ENCODE assay signal across 8 mouse cellular contexts in genomic region chr17:35835424-35836140, GRCm38 (mm10). TPM values are rescaled to one million over a fixed set of nuclear protein-coding genes. Genes with fewer than 3 reads are reported as not detected.
DNase-seq lines count a peak whose midpoint lies in the region; ATAC-seq lines count a peak whose summit lies in the region.

No protein-coding gene starts in this region.

- peaks cover 39% of the 10 kb centered on the region for H3K36me3 ChIP-seq in hindbrain, embryonic 15.5 days
- peaks cover 43% of the 10 kb centered on the region for H3K36me3 ChIP-seq in macrophage (ENCODE audit: inconsistent target)

- H3K27ac ChIP-seq in hindbrain, embryonic 15.5 days (replicated peaks) = 0 out of 2 replicates have a peak overlapping the region, but pooled peaks have one; percentile 23
- no peak overlapping the region for H3K27ac ChIP-seq in macrophage

- peak; percentile 49 for DNase-seq in left cerebral cortex, postnatal 36 days (ENCODE audit: low spot score in 2 of 2)
- DNase-seq in left cerebral cortex, adult 8-10 months (ENCODE audit: low spot score in 2 of 2) = no peak
- peak; percentile 47 to 57 for DNase-seq in cerebellum, postnatal 25 days
- DNase-seq in yolk sac, embryonic 10.5 days (ENCODE audit: low spot score) = no peak
- no peak for DNase-seq in frontal cortex, postnatal 14 days (ENCODE audit: low spot score in 2 of 2)

- peak overlapping the region; percentile 96; the same call in 1 of the 2 replicates for H3K9ac ChIP-seq in hindbrain, embryonic 15.5 days

- intact Hi-C loops in left cerebral cortex, postnatal 36 days (cut with DNase I) = loop anchor here (2.0 to 5.0 kb wide), 2 partner anchors 37 to 82 kb away; partner anchors contain the start of genes Mrps18b and Ppp1r10

- H3K4me2 ChIP-seq in hindbrain, embryonic 15.5 days = peak overlapping the region; percentile 77

- WGBS in hindbrain, embryonic 15.5 days = 71% methylated on average over 26 of the region's 26 CpGs
- 84% methylated on average over 24 of the region's 26 CpGs for WGBS in macrophage (ENCODE audit: missing documents)

- no peaks in the 10 kb centered on the region for H3K27me3 ChIP-seq in hindbrain, embryonic 15.5 days

- peak overlapping the region; percentile 84 for H3K4me3 ChIP-seq in hindbrain, embryonic 15.5 days
- H3K4me3 ChIP-seq in macrophage (ENCODE audit: inconsistent target) = peak overlapping the region; percentile 98; the same call in 1 of the 2 replicates

- peaks cover 54% of the 10 kb centered on the region for H3K4me1 ChIP-seq in hindbrain, embryonic 15.5 days (replicated peaks)

- H3K79me2 ChIP-seq in macrophage (ENCODE audit: inconsistent target) = peaks cover 49% of the 10 kb centered on the region

- ATAC-seq in hindbrain, embryonic 15.5 days (ENCODE audit: low FRiP score, low read depth) = no peak
- ATAC-seq in activated CD4-positive, CD25-positive, alpha-beta regulatory T cell, adult 4 months = no peak

- H3K9me3 ChIP-seq in hindbrain, embryonic 15.5 days = no peaks in the 10 kb centered on the region

RNA-seq across cellular contexts. Expression of gene Tubb5, which starts 2.5 kb away (rescaled TPM):
- total RNA-seq in left cerebral cortex, postnatal 36 days (2021) = 100 to 1,000 TPM; 441 to 478 TPM
- 100 to 1,000 TPM; 430 to 459 (median 451) TPM for total RNA-seq in left cerebral cortex, adult 8-10 months (2022)
- polyA plus RNA-seq in hindbrain, embryonic 15.5 days (2015; fragmentation: Nextera tagmentation; extraction: Ambion mirVana) = 1,681 and 1,706 TPM in 2 replicates
- total RNA-seq in macrophage (2018; cell fraction: chromatin; rRNA removed) = 100 to 1,000 TPM in 2 of 26 experiments, 10 to 100 TPM in 21, 1 to 10 TPM in 3; 6.5 to 144 (median 36.4) TPM
- 100 to 1,000 TPM; 196 to 602 (median 339) TPM for total RNA-seq in macrophage (2018; cell fraction: cytosol; rRNA removed)
- 100 to 1,000 TPM in 17 of 26 experiments, 10 to 100 TPM in 9; 35.0 to 372 (median 132) TPM for total RNA-seq in macrophage (2018; cell fraction: nucleus; rRNA removed)
- 187 to 603 TPM (median 205 TPM) in 3 replicates for polyA plus RNA-seq in macrophage (2018)
- polyA plus RNA-seq in activated CD4-positive, CD25-positive, alpha-beta regulatory T cell, adult 4 months (2017; shearing (Covaris generic)) = 100 to 1,000 TPM; 410 to 652 TPM

RNA-seq across cellular contexts. Expression of gene Mdc1, which starts 5.7 kb away (rescaled TPM):
- total RNA-seq in left cerebral cortex, postnatal 36 days (2021) = 10 to 100 TPM; 16.5 to 16.9 TPM
- 10 to 100 TPM; 13.8 to 21.2 (median 18.2) TPM for total RNA-seq in left cerebral cortex, adult 8-10 months (2022)
- 10.0 and 10.5 TPM in 2 replicates for polyA plus RNA-seq in hindbrain, embryonic 15.5 days (2015; fragmentation: Nextera tagmentation; extraction: Ambion mirVana)
- total RNA-seq in macrophage (2018; cell fraction: chromatin; rRNA removed) = 10 to 100 TPM in 23 of 26 experiments, 1 to 10 TPM in 3; 7.4 to 51.1 (median 30.4) TPM
- 10 to 100 TPM; 10.2 to 24.5 (median 18.6) TPM for total RNA-seq in macrophage (2018; cell fraction: cytosol; rRNA removed)
- 10 to 100 TPM in 23 of 26 experiments, 1 to 10 TPM in 3; 9.1 to 73.1 (median 23.0) TPM for total RNA-seq in macrophage (2018; cell fraction: nucleus; rRNA removed)
- 12.5 to 32.8 TPM (median 22.9 TPM) in 3 replicates for polyA plus RNA-seq in macrophage (2018)
- 1 to 10 TPM; 4.1 to 6.4 TPM for polyA plus RNA-seq in activated CD4-positive, CD25-positive, alpha-beta regulatory T cell, adult 4 months (2017; shearing (Covaris generic))

RNA-seq across cellular contexts. Expression of gene Flot1, which starts 12.6 kb away (rescaled TPM):
- total RNA-seq in left cerebral cortex, postnatal 36 days (2021) = 100 to 1,000 TPM; 146 to 149 TPM
- 100 to 1,000 TPM; 118 to 151 (median 137) TPM for total RNA-seq in left cerebral cortex, adult 8-10 months (2022)
- 111 and 116 TPM in 2 replicates for polyA plus RNA-seq in hindbrain, embryonic 15.5 days (2015; fragmentation: Nextera tagmentation; extraction: Ambion mirVana)
- total RNA-seq in macrophage (2018; cell fraction: chromatin; rRNA removed) = 100 to 1,000 TPM in 13 of 26 experiments, 10 to 100 TPM in 13; 29.5 to 202 (median 99.7) TPM
- 10 to 100 TPM; 38.5 to 62.3 (median 49.4) TPM for total RNA-seq in macrophage (2018; cell fraction: cytosol; rRNA removed)
- 100 to 1,000 TPM in 2 of 26 experiments, 10 to 100 TPM in 24; 20.3 to 134 (median 61.4) TPM for total RNA-seq in macrophage (2018; cell fraction: nucleus; rRNA removed)
- polyA plus RNA-seq in macrophage (2018) = 42.9 to 64.8 TPM (median 56.1 TPM) in 3 replicates
- polyA plus RNA-seq in activated CD4-positive, CD25-positive, alpha-beta regulatory T cell, adult 4 months (2017; shearing (Covaris generic)) = 10 to 100 TPM; 19.9 to 22.9 TPM

RNA-seq across cellular contexts. Expression of gene Ier3, which starts 14.1 kb away (rescaled TPM):
- 10 to 100 TPM; 10.6 to 13.6 TPM for total RNA-seq in left cerebral cortex, postnatal 36 days (2021)
- total RNA-seq in left cerebral cortex, adult 8-10 months (2022) = 10 to 100 TPM; 11.1 to 17.3 (median 15.2) TPM
- polyA plus RNA-seq in hindbrain, embryonic 15.5 days (2015; fragmentation: Nextera tagmentation; extraction: Ambion mirVana) = 12.7 and 16.3 TPM in 2 replicates
- 100 to 1,000 TPM in 10 of 26 experiments, 10 to 100 TPM in 16; 31.1 to 248 (median 85.2) TPM for total RNA-seq in macrophage (2018; cell fraction: chromatin; rRNA removed)
- 1,000 to 10,000 TPM in 1 of 26 experiments, 100 to 1,000 TPM in 17, 10 to 100 TPM in 8; 55.4 to 1,018 (median 242) TPM for total RNA-seq in macrophage (2018; cell fraction: cytosol; rRNA removed)
- 100 to 1,000 TPM in 24 of 26 experiments, 10 to 100 TPM in 2; 54.3 to 647 (median 225) TPM for total RNA-seq in macrophage (2018; cell fraction: nucleus; rRNA removed)
- polyA plus RNA-seq in macrophage (2018) = 20.7 to 61.5 TPM (median 37.3 TPM) in 3 replicates
- polyA plus RNA-seq in activated CD4-positive, CD25-positive, alpha-beta regulatory T cell, adult 4 months (2017; shearing (Covaris generic)) = under 1 TPM; 0.60 TPM

RNA-seq across cellular contexts. Expression of gene Nrm, which starts 25.5 kb away (rescaled TPM):
- 1 to 10 TPM; 2.3 to 3.1 TPM for total RNA-seq in left cerebral cortex, postnatal 36 days (2021)
- 1 to 10 TPM; 2.6 to 3.4 (median 3.0) TPM for total RNA-seq in left cerebral cortex, adult 8-10 months (2022)
- 22.1 and 22.6 TPM in 2 replicates for polyA plus RNA-seq in hindbrain, embryonic 15.5 days (2015; fragmentation: Nextera tagmentation; extraction: Ambion mirVana)
- total RNA-seq in macrophage (2018; cell fraction: chromatin; rRNA removed) = 1 to 10 TPM in 12 of 26 experiments, under 1 TPM in 3, not detected in 11; 0.48 to 6.9 (median 1.9) TPM
- 1 to 10 TPM; 4.5 to 9.2 (median 6.2) TPM for total RNA-seq in macrophage (2018; cell fraction: cytosol; rRNA removed)
- 10 to 100 TPM in 4 of 26 experiments, 1 to 10 TPM in 22; 2.0 to 31.9 (median 4.7) TPM for total RNA-seq in macrophage (2018; cell fraction: nucleus; rRNA removed)
- 5.9 to 14.4 TPM (median 6.8 TPM) in 3 replicates for polyA plus RNA-seq in macrophage (2018)
- 10 to 100 TPM; 38.4 to 44.7 TPM for polyA plus RNA-seq in activated CD4-positive, CD25-positive, alpha-beta regulatory T cell, adult 4 months (2017; shearing (Covaris generic))

Comparison
In these comparisons a context has a peak if more than half of its experiments do, and no peak if none do; other contexts are left out.
1. DNase-seq: peak in left cerebral cortex, postnatal 36 days (2 of 2) and cerebellum, postnatal 25 days (2 of 2); none in left cerebral cortex, adult 8-10 months (0 of 2), yolk sac, embryonic 10.5 days (single experiment) and frontal cortex, postnatal 14 days (0 of 2).